Mouse (Mus musculus) c-Kit-positive CD71-negative TER-119-negative erythroid progenitor cells, embryonic 14.5 days (primary cell): ENCODE data around the gene Megf9.
A peak's percentile ranks its signal among the peaks of the same experiment; 100 is the strongest.

ENCODE experiments used
- DNase-seq: peaks from one replicate; pipeline ENCODE4 v3.0.0-alpha.2; 2013; ENCODE audit warnings: low read depth

Megf9 gene

GRCm38 (mm10) chr4:70420202-70420601 is 114.6 kb downstream of the Megf9 start:
- no peak for DNase-seq

GRCm38 (mm10) chr4:70412126-70412525 is 122.7 kb downstream of the Megf9 start:
- DNase-seq: no peak

- peak; percentile 90 for DNase-seq
Measured at GRCm38 (mm10) chr4:70409994-70410721, 124.6 kb downstream of the Megf9 start, which contains the start of gene Cdk5rap2. TSS of gene Cdk5rap2 (minus strand) at chr4:70410443.

- no peak for DNase-seq
Measured at GRCm38 (mm10) chr4:70409456-70409855, 125.3 kb downstream of the Megf9 start.

GRCm38 (mm10) chr4:70402109-70402819 is 132.5 kb downstream of the Megf9 start:
- DNase-seq: no peak

- no peak for DNase-seq
Measured at GRCm38 (mm10) chr4:70399476-70399875, 135.3 kb downstream of the Megf9 start.

- DNase-seq: no peak
Measured at GRCm38 (mm10) chr4:70399074-70399473, 135.7 kb downstream of the Megf9 start.

GRCm38 (mm10) chr4:70398088-70398487 is 136.7 kb downstream of the Megf9 start:
- DNase-seq: no peak

GRCm38 (mm10) chr4:70396701-70397100 is 138.1 kb downstream of the Megf9 start:
- DNase-seq: no peak

GRCm38 (mm10) chr4:70394736-70395135 is 140.1 kb downstream of the Megf9 start:
- no peak for DNase-seq

GRCm38 (mm10) chr4:70391760-70392372 is 142.9 kb downstream of the Megf9 start:
- no peak for DNase-seq

- DNase-seq: no peak
Measured at GRCm38 (mm10) chr4:70391073-70391472, 143.7 kb downstream of the Megf9 start.

GRCm38 (mm10) chr4:70386206-70386605 is 148.6 kb downstream of the Megf9 start:
- no peak for DNase-seq

GRCm38 (mm10) chr4:70377359-70377758 is 157.4 kb downstream of the Megf9 start:
- no peak for DNase-seq
